Mouse (Mus musculus): ENCODE results near the gene Anxa8.

Anxa8 gene

GRCm38 (mm10) chr14:34119046-34119723, 33.4 kb downstream of the Anxa8 start:
- no peak for DNase-seq (ENCODE audit: low spot score in 2 of 2)

DNA sequence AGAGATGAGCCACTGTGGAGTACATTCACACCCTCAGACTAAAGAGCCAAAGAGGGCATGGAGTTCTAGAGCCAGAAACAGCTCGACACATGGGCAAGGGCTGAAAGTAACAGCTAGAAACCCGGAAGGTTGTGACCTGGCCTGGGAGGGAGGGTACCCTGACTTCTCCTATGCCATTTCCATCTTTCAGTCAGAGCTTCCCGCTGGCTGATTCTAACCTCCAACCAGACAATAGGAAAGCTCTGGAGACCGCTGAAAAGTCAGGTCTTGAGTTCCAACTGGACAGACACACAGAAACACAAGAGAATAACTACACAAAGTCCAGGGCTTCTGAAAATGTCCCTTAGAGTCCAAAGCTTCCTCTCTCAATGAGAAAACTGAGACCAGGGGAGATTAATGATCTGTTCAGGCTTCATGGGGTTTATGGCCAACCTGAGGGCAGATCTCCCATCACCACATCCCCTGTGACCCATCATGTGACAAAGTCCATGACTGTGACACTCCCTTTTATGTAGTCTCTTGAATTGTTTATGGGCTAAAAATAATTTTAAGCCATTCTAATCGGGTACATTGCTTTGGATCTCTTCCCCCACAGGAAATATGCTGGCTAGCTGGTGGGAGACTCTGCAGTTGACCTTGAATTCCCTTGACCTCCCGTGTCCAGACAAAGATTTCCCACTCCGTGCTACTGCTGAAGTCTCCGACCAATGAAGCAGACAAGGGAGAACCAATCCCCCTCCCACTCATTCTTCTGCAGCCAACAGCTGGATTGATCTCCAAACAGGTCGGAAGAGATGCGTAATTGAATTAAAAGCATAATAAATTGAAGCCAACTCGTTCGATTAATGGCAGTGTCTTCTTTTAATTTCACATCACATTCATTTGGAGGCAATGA, 34.5 kb downstream of the Anxa8 start:
- no peak for DNase-seq (ENCODE audit: low spot score in 2 of 2)

DNA sequence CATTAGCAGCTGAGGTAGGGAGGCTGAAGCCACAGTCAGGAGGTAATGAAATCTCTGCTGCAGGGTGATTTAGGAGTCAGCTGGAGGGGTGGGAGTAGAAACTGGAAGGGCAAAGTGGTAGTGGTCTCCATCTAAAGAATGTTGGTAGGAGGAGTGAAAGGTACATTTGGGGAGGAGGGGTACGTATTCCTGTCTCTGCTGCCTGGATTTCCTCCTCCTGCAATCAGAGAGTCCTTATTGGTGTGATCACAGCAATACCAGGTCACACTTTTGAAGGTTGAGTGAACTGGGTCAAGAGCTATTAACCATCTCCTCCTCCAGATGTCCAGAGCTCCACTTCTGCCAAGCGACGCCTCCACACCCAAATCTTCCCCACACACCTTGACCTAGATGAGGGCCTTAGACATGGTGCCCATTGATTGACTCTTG, 35.2 kb downstream of the Anxa8 start:
- DNase-seq (ENCODE audit: low spot score in 2 of 2) = no peak

DNA sequence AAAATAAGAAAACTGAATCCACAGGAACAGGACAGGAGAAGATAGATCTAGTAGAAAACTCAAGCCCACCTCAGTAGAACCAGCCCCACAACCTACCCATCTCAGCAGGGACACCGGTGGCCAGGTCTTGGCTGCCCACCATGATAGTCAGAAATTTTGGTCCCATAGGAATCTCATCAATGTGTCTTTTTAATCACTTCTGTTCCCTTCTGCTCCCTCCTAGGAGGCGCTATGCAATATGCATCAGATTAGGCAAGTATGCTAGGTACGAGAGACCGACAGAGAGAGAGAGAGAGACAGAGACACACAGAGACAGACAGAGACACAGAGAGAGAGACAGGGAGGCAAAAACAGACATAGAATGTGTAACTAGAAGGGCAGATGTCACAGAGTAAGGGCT, 35.9 kb downstream of the Anxa8 start:
- no peak for DNase-seq (ENCODE audit: low spot score in 2 of 2)

- DNase-seq (ENCODE audit: low spot score in 2 of 2) = no peak
Observed at GRCm38 (mm10) chr14:34131216-34131615, 45.4 kb downstream of the Anxa8 start.

- DNase-seq (ENCODE audit: low spot score in 2 of 2) = no peak
Observed at GRCm38 (mm10) chr14:34135391-34135790, 49.6 kb downstream of the Anxa8 start.

GRCm38 (mm10) chr14:34139671-34140664, 54.2 kb downstream of the Anxa8 start:
- DNase-seq (ENCODE audit: low spot score in 2 of 2) = no peak

DNA sequence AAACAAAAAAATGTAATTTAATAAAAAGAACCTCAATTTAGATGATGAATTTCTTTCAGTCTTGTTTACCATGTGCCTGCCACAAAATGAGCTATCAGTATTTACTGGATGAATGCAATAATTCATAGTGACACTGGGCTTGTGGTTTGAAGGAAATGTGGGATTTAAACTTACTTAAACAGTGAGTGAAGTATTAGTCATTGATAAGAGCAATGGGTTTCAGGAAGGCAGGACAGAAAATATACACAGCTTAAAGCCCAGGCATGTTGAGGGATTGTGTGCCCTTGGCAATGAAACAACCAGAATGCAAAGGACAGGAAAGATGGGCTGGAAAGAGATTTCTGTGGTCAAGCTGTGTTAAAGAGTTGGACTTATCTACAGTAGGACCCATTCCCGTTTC, 56.5 kb downstream of the Anxa8 start:
- no peak for DNase-seq (ENCODE audit: low spot score in 2 of 2)

DNA sequence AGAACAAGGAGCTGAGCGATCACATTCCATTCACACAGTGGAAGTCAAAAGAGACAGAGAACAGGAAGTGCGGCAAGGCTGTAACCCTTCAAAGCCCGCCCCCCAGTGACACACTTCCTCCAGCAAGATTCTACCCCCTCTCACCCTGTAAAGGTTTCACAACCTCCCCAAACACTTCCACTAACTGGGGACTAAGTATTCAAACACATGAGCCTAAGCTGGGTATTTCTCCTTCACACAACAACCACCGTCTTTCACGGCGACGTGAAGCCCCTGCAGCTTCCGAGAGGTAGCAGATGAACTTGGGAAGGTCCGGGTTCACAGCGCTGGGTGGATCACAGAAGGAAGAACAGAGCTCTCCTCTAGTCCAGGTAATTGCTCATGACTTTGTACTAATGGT, 57.1 kb downstream of the Anxa8 start:
- DNase-seq (ENCODE audit: low spot score in 2 of 2) = no peak
